Mouse (Mus musculus) embryo, embryonic 10 days (tissue): Measurements from ENCODE around the gene Ccdc8.

ENCODE experiments used
- DNase-seq: peaks from one replicate; pipeline ENCODE4 v3.0.0-alpha.2; 2015; ENCODE audit warnings: low spot score

Ccdc8 gene

DNA sequence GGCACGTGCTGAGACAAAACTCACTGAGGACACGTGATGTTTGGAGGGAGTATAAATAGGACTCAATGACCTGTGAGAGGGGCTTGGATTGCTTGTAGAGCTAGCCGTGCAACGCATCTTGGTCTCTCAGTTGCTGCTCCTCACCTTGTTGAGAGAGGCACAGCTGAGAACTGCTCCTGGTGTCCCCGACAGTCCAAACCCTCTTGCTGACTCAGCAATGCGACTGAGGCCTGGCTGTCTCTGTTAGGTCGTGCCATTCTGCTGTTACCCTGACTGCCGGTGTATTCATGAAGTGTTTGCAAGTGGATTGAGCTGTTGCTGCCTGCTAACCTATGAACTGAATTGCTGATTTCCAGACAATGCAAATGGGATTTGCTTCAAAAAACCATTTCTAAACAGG, 16.2 kb upstream of the Ccdc8 start:
- no peak for DNase-seq

DNA sequence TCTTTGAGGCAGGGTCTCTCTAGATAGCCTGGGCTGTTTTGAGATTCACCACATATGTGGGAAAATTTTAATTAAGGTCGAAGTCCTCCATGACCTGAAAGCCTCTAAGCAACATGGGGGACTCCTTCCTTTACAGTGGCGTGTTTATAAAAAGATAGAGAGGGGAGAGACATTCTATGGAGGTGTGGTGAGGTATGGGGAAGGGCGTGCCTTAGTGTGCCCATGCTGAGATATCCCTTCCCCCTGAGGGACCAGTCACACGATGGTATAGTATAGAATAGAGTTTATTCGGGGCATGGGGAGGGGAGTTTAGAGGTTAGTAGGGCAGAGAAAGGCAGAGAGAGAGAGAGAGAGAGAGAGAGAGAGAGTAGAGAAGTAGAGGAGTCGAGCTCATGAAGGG, 14.3 kb upstream of the Ccdc8 start:
- DNase-seq: no peak

DNA sequence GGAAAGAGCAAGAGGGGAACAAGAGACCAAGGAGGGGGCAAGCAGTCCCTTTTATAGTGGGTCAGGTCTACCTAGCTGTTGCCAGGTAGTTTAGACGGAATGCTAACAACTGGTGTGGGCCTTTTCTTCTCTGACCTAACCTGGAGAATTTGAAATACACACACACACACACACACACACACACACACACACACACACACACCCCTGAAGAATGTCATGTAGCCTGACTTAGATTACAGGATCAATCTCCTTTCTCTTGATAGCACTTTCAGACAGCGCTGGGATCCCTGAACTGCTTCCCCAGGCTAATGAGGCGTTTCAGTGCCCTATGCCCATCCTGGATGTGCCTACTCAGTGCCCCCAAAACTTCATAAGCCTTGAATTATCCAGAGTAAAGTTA, 13.9 kb upstream of the Ccdc8 start:
- DNase-seq: no peak

DNA sequence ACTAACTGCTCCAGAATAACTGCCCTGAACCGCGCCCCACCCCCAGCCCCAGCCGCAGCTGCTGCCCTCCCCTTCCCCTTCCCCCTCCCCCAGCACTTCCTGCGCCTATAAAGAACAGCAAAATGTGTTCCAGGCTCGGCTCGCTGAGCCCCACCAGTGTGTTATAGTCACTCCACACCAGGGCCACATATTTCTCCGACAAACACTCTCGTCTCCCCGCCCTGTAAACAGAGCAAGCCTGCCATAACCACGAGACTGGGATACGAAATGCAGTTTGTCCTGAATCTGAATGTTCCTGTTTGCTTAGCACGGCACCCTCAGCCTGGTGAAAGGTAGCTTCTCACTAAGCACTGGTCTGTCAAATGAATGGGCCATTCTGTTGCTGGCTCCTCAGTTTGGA, 12.2 kb upstream of the Ccdc8 start:
- peak; percentile 54 for DNase-seq

DNA sequence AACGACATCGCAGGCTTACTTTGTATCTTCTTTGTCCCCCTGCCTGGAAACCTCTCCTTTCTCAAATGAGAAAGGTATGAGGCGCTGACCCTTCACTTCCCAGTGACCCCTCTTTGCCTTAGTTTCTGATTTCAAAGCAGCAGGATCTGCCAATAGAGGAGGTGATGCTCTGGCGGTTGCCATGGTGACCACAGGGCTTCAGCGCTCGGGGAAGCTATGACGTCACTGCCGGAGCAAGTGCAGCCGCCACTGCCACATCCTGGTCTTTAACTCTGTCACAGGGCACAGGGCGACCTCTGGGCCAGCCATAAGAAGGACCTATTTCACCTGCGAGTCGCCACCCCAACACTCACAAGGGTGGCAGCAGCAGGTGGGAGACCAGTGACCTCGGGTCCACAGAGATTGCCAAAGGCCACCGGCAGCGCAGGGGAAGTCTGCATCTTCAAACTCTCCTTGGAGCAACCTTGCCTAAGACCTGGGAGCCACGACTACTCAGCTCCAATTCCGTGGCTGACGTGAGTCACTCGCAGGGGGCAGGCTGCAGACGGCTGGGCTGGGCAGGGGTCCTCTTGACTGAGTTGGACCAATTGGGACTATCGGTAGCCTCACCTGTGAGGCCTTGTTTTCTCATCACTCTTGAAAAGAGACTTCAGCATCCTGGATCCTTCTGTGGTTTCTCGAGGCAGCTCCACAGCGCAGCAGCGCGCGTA, 9.5 kb upstream of the Ccdc8 start, which contains the start of gene Gm42372:
Gene Gm42372 (plus strand): TSS at position 228 of the 710 bp plus-strand sequence.
- peak; percentile 96 for DNase-seq

DNA sequence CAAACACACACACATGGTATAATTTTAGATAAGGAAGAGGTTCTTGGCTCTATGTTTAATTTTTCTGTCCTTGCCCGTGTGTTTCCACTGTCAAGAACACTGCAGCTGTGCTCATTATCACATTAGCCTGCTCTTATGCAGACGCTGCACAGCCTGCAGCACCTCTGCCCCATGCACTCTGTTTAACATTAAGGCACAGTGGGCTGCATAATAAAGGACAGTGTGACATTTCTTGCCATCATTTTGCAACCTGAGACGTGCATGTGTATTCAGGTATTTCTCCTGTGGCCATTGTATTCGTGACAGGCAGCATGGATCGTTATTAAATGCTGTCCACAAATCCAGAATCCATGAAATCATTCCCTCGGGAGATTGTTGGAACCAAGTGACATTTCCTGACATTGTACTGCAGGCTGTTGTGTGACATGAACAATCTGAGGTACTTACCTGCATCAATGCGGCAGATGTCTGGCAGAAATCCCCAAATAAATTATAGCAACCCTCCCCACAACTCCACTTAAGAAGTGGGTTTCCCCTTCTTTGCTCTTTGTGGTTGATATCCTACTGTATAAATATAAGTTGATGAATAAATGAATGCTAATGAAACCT, 4.9 kb upstream of the Ccdc8 start:
- DNase-seq: no peak

DNA sequence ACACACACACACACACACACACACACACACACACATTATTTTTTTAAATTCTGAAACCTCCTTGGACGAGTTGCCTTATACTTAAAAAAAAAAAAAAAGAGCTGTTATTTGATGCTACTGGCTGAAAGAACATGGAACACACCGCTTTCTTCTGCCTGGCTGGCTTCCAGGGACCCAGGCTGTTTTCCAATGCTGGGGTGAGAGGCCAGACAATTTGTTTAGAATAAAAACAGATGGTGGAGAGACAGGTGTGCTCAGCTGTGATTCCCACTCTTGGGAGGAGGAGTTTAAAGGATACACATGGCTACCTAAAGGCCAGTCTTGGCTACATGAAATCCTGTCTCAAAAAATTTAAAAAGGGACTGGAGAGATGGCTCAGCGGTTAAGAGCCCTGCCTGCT, 4.1 kb upstream of the Ccdc8 start:
- no peak for DNase-seq

DNA sequence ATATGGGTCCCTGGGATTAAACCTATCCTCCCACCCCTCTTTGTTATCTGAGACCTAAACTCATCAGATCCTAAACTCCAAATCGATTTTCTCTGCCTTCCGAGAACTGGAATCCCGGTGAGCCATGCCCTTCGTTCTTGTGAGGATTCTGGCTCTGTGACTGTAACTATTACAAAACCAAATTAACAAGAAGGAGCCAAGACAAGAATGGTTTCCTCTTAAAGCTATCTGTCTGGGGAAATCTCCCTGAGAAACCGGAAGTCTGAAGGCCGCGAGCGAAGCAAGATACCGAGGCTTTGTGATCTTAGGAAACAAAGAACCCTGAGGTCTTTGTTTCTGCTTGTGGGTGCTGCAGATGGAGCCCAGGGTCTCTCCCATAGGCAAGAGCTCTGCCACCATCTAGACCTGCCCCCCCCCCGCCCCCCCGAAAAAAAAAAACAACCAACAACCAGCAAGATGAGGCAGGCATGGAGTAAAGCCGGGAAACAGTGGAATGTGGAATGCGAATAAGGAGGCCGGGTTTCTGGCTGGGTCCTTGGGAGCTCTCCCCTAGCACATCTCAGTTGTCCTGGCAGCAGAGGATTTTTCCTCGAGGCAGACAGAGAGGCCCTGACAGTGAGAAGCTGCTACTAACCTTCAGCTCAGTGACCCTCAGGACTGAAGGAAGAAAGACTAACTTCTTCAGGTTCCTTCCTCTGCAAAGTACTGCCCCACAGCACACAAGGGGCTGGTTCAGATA, 2.3 kb upstream of the Ccdc8 start:
- peak; percentile 21 for DNase-seq

DNA sequence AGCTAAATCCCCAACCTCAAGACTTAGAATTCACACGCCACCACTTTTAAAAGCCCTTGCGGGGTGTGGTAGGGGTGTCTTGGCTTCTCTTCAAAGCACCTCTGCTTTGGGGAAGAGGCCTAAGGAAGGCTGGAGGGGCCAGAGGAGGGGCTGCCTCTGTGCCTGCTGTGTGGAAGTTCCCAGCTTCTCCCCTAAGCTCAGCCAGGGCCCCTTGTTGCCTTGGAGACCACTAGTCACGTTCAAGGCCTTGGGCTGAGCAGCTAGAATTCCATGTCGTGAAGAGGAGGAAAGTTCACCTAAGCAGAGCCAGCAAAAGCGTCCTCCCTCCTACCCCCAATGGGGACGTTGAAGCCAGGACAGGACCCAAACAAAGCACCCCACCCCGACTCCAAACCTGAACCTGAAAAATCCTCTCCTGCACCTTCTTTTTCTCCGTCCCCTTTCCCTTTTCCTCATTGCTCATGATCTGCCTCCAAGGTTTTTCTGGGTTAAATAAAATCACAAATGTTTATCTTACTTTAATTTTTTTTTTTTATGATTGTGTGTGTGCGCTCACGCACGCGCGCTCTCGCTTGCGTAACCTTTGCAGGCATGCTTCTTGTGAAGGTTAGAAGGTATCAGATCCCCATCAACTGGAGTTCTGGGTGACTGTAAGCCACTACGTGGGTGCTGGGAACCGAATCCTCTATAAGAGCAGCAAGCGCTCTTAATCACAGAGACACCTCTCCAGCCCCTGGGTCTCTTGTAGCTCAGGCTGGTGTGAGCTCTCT, 642 bp upstream of the Ccdc8 start:
- peak; percentile 85 for DNase-seq

DNA sequence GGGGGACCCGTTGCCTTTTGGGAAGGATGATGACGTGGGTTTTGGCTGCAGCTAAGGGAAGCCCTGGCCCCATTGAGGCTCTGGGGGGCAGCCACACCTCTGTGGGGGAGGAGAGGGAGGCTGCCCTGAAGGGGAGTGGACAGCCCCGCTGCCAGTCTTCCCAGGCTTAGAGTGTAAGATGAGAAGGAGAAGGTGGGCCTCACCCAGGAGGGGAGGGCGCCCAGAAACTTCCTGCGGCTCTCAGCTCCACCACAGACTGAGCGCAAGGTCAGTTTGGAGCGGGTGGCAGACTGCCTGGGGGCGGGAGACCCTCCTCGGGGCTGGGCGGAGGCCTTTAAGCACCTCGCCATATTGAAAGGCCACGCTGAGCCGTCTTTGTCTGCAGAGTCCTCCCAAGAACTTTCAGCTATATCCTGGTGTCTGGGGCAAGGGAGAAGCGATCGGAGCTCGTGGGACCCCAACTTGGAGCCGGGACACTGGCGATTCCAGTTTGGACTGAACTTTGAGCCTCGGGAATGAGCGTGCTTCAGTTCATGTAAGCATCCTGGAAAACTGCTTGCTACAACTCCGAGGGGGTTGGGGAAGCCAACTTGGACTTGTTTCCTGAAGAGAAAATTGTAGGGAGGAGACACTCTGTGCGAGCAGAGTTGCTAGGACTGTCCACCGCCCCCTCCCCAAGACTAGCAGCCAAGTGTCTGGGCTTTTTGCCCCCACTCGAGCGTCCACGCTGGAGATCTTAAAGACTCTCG, 1.3 kb downstream of the Ccdc8 start:
- DNase-seq: peak; percentile 88

DNA sequence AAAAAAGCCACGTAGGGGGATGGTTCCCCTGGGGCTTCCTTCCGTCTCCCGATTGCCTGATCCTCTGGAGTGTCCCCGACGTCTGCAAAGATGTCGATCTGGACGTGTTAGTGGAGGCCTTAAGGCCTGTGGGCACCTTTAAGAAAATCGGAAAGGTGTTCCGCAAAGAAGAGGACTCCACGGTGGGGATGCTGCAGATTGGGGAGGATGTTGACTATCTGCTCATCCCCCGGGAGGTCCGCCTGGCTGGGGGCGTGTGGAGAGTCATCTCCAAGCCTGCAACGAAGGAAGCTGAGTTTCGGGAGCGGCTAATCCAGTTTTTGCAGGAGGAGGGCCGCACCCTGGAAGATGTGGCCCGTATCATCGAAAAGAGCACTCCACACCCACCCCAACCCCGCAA, 1.9 kb downstream of the Ccdc8 start:
- DNase-seq: no peak

DNA sequence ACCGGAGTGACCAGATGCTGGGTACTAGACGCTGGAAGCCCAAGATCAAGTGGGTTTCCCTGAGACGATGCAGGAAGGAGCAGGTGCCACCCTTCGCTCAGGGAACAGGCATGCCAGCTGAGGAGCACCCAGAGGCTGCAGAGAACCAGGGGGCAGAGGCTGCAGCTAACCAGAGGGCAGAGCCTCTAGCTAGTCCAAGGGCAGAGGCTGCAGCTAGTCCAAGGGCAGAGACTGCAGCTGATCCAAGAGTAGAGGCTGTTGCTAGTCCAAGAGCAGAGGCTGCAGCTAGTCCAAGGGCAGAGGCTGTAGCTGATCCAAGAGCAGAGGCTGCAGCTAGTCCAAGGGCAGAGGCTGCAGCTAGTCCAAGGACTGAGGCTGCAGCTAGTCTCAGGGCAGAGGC, 2.8 kb downstream of the Ccdc8 start:
- DNase-seq: no peak

DNA sequence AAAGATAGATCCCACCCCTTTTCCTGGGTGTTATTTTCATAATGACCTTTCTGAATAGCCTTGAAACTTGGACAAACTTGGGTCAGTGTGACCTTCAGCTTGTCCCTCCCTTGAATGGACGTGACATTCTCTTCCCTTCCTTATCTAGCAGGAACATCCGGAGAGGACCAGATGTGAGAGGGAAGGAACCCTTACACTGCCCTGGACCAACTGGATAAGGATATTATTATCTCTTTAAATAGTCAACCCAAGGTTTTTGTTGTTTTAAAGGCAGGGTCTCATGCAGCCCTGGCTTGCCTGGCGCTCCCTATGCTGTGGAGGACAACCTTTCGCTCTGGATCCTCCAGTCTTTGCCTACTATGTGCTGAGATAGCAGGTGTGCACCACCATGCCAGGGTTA, 6.7 kb downstream of the Ccdc8 start:
- no peak for DNase-seq

DNA sequence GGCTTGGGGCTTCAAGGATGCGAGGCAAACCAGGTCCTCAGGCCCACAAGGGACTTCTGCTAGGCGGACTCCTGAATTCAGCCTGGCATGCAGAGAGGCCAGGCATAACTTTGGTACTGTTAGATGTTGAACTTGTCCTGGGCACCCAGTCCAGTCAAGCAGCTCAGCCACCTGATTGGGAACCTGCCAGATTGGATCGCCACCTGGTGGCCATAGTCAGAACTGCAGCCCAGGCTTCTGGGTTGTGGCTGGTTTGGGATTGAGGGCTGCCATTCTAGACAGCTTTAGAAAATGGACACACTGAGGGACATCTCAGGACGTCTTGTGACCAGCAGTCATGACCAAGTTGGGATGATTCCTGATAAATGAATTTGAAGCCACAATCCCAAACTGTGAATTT, 7.1 kb downstream of the Ccdc8 start:
- DNase-seq: peak; percentile 82

DNA sequence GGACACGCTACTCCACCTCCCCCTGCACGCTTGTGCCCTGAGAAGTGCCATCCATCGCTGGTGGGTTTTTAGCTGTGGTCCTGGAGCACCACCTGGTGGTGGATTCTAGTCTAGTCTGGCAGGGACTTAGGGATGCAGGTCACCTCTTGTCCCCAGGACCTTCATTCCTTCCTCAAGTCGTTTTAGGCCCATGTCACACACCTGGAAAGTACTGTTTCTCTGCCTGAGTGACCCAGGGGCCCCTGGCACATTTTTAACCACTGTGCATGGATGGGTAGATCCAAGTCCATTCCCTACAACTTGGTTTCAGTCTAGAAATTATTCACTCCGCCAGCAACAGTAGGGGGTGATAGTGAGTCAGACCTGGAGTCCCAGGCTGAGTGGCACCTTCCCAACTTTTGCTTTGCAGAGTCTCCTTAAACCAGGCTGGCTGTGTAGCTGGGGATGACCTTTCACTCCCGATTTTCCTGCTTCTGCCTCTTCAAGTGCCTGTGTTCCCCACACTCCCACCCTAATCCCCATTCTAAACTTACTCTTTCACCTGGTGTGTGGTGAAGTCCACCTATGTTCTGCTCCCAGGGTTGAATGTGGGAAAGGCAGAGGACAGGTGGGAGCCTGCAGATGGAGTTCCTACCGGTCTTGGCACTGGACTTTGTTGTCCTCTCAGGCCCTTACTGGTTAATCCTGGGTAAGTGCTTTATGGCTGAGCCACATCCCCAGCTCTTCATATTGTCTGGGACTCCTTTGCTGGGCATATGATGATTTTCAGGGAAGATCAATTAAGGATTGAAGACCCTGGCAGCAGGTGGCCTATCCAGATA, 10.1 kb downstream of the Ccdc8 start:
- peak; percentile 82 for DNase-seq

DNA sequence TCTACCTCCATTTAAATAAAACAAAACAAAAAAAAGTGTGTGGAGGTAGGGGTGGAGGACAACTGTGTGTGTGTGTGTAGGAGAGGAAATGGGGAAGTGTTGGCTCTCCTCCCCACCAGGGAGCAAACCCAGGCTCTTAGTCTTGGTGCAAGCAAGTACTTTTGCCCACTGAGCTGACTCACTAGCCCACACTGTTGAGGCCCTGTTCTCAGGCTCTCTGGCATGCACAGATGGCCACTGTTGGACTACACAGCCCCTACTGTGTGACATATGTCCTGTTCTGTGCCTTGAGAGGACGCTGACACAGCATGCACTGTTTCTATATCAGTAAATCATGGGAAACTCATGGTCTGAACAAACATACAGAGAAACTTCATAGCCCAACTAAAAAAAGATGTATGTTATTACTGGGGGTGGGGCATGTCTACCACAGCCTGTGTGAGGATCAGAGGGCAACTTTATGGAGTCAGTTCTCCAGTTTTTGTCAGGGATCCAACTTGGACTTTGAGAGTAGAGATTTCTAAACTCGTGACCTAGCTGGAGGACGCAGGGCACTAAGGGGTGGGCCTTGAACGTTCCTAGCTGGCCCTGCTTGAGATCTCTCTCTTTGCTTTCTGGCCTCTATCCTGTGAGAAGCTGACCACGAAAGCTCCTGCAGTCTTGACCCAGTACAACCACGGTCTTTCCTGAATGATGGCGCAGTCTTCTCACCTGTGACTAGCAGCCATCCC, 10.9 kb downstream of the Ccdc8 start:
- DNase-seq: no peak

DNA sequence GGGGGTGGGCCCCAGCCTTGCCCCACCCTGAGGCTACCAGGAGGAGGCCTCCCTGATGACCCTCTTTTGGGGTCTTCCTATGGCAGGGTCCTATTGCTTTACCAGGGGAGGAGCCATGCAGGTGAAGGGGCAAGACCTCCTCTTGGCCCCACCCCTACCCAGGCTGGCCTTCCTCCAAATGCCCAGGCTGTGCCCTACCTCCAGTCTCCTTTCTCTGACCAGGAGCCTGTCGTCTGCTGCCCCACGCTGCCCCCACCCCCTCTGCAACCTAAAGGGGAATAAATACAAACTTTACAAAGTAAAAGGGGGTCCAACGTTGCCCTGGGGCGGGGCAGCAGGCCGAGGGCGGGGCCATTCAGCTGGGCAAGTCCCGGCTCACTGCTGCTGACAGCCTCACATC, 12.2 kb downstream of the Ccdc8 start:
- no peak for DNase-seq

DNA sequence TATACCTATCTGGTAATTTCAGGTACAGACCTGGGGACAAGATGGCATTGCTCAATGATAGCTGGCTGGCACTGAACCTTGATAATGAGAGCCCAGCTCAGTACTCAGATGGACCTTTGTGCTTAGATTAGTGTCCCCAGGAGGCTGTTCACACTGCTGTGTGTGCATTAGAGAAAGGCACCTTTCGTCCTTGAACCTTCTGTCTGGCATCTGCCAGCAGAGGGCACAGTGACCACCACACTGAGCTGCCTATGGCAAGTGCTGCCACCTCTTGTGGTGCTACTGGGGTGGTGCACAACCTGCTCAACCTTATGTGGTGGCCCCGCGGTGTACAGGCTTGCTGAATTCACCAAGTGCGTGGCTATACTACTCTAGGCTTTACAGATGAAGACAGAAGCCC, 14.8 kb downstream of the Ccdc8 start:
- peak; percentile 17 for DNase-seq

DNA sequence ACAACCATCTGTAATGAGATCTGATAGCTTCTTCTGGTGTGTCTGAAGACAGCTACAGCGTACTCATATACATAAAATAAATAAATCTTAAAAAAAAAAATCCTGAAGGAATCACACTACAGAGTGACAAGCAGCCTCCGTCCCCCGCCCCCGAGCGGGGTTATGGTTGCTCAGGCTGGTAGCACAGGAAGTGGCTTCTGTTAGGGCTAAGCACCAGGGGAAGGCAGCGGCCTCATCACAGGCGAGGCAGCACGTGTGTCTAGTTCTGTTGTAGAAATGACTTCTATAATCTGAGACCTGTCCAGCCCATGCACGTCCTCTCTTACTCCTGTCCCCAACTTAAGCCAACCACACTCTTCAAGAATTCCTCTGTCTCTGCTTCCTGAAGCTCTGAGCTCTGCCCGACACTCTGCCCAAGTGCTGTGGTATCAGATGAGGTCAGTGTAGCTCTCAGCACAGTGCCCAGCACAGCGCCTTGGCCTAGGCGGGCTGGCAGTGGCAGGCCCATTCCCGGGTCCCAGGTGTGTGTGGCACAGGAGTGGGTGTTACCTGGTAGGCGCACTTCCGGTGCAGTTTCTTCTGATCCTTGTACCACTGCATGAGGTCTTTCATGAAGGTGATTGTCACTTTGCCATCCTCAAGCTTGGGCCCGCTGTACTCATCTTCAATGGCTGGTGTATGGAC, 17.0 kb downstream of the Ccdc8 start:
- no peak for DNase-seq

DNA sequence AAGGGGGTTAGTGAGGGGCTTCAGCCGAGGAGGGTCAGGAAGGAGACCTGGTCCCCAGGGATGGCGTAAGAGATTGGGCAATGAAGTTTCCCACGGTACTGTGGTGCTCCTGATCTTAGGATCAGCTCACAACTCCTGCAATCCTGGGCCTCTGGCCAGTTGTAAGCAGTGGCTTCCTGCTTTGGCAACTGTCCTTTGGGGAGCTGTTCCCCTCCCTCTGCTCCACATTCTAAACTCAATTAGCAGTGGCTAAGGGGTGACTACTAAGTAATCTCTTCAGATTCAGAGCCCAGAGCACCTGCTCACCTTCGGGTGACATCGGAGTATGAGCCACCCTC, 17.5 kb downstream of the Ccdc8 start:
- DNase-seq: no peak
